In the genomic region with DNA sequence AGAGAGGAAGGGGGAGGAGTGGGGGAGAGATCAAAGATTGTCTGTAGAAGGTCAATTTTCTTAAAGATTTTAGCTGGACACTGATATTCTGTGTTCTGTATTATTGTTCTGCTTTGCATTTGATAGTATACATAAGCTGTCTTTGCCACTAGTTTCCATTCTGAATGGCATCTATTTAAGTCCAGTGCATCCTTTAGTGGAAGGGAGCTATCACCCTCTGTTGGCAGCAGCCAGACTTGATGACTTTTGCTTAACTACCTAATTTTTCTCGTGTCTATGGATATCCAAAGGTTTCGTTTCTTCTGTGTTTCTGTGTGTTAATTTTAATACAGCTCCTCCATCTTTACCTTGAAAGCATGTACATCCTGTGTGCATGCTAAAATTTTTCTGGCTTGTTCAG, we compare ENCODE assay signal across 29 mouse cellular contexts.
A peak's percentile ranks its signal among the peaks of the same experiment; 100 is the strongest.
DNase-seq lines count a peak whose midpoint lies in the region; ATAC-seq and TF ChIP-seq lines count a peak whose summit lies in the region.
"Had no signal": no experiment of that assay in that cellular context is flagged by ENCODE, and none has a peak within 500 bp of the region (broad histone marks: within the 10 kb centered on the region; RNA-seq: fewer than 3 reads in every experiment).

No protein-coding gene starts in this region.

- H3K4me1 ChIP-seq in hindbrain, embryonic 16.5 days (ENCODE audit: control insufficient read depth, insufficient read depth, low read depth, low read length) = no peaks in the 10 kb centered on the region
- no peaks in the 10 kb centered on the region for H3K4me1 ChIP-seq in hindbrain, embryonic 12.5 days
- H3K4me1 ChIP-seq in CH12.LX (ENCODE audit: control insufficient read depth in 1 of 2, insufficient read depth in 2 of 2) (no peaks in the 10 kb centered on the region), MEL (ENCODE audit: control insufficient read depth in 1 of 2, insufficient read depth in 2 of 2, low read length in 2 of 2) (no peaks in the 10 kb centered on the region)
- H3K4me1 ChIP-seq: embryonic facial prominence, embryonic 13.5 days; forebrain, embryonic 12.5 days; midbrain, embryonic 13.5 days; stomach, embryonic 15.5 days had no signal

- H3K27me3 ChIP-seq in hindbrain, embryonic 16.5 days (replicated peaks; ENCODE audit: control insufficient read depth, insufficient read depth, low read length) = no peaks in the 10 kb centered on the region
- no peaks in the 10 kb centered on the region for H3K27me3 ChIP-seq in hindbrain, embryonic 12.5 days
- no peaks in the 10 kb centered on the region for H3K27me3 ChIP-seq in CH12.LX (replicated peaks)
- H3K27me3 ChIP-seq in MEL (ENCODE audit: control insufficient read depth in 1 of 2, insufficient read depth in 2 of 2, low read length in 2 of 2) = no peaks in the 10 kb centered on the region
- H3K27me3 ChIP-seq: embryonic facial prominence, embryonic 13.5 days; forebrain, embryonic 12.5 days; hindbrain, embryonic 13.5 days; midbrain, embryonic 13.5 days; stomach, embryonic 15.5 days had no signal

- ATAC-seq in hindbrain, embryonic 16.5 days = 0 out of 2 replicates have a peak, but pooled peaks have one; percentile 60
- no peak for ATAC-seq in hindbrain, embryonic 12.5 days (ENCODE audit: low FRiP score)
- ATAC-seq: midbrain, embryonic 13.5 days; Patski had no signal

- TF ChIP-seq CTCF in left cerebral cortex, adult 2 months (IDR thresholded peaks at IDR 0.05) = peak; percentile 18
- TF ChIP-seq CTCF in CH12.LX (conservative IDR thresholded peaks at IDR 0.05 in 1 of 2, IDR thresholded peaks at IDR 0.05 in 1 of 2; ENCODE audit: low read depth in 2 of 2, low read length in 2 of 2) (0 out of 4 replicates have a peak, but pooled peaks of 1 of the 2 experiments have one; percentile 4), MEL (IDR thresholded peaks at IDR 0.05 in 2 of 3, conservative IDR thresholded peaks at IDR 0.05 in 1 of 3; ENCODE audit: control insufficient read depth in 1 of 3, insufficient read depth in 1 of 3, low read depth in 2 of 3, low read length in 3 of 3, poor library complexity in 1 of 3, severe bottlenecking in 1 of 3) (no peak)

- in situ Hi-C loops in CH12.LX (cut with MboI; ENCODE audit: low pct_ligation_motif_present, low pct_unique_long_range_greater_than_20kb, low sequenced_read_pairs) = no loop called here

- dilution Hi-C loops in CH12.LX (cut with MboI; ENCODE audit: extremely low pct_ligation_motif_present, extremely low pct_unique_long_range_greater_than_20kb, low sequenced_read_pairs) = no loop called here

- H3K27ac ChIP-seq in hindbrain, embryonic 16.5 days (ENCODE audit: low read depth, low read length) = no peak overlapping the region
- H3K27ac ChIP-seq in hindbrain, embryonic 12.5 days = no peak overlapping the region
- H3K27ac ChIP-seq in left cerebral cortex, adult 2 months = no peak overlapping the region
- no peak overlapping the region for H3K27ac ChIP-seq in CH12.LX (ENCODE audit: insufficient read depth, low read depth)
- no peak overlapping the region for H3K27ac ChIP-seq in MEL (ENCODE audit: control insufficient read depth, low read depth, low read length)
- H3K27ac ChIP-seq: embryonic facial prominence, embryonic 13.5 days; forebrain, embryonic 12.5 days; gastrocnemius, adult 2 months; hindbrain, embryonic 13.5 days; liver, embryonic 14.5 days; midbrain, embryonic 13.5 days; stomach, embryonic 15.5 days had no signal

- H3K79me2 ChIP-seq in CH12.LX (replicated peaks; ENCODE audit: control insufficient read depth, extremely low read depth, insufficient read depth, poor library complexity, severe bottlenecking) (no peaks in the 10 kb centered on the region), MEL (ENCODE audit: control insufficient read depth, insufficient read depth, low read length, poor library complexity) (no peaks in the 10 kb centered on the region)

- no peak overlapping the region for H3K4me2 ChIP-seq in hindbrain, embryonic 16.5 days (ENCODE audit: low read length)
- H3K4me2 ChIP-seq in hindbrain, embryonic 12.5 days (replicated peaks) = no peak overlapping the region
- no peak overlapping the region for H3K4me2 ChIP-seq in CH12.LX (ENCODE audit: insufficient read depth, low read depth, poor library complexity, severe bottlenecking)
- H3K4me2 ChIP-seq: embryonic facial prominence, embryonic 13.5 days; forebrain, embryonic 12.5 days; hindbrain, embryonic 13.5 days; midbrain, embryonic 13.5 days; stomach, embryonic 15.5 days had no signal

- H3K9me3 ChIP-seq in hindbrain, embryonic 16.5 days (ENCODE audit: control insufficient read depth, low read length) = no peaks in the 10 kb centered on the region
- no peaks in the 10 kb centered on the region for H3K9me3 ChIP-seq in hindbrain, embryonic 12.5 days (replicated peaks)
- H3K9me3 ChIP-seq in CH12.LX (replicated peaks; ENCODE audit: low read length) = no peaks in the 10 kb centered on the region
- no peaks in the 10 kb centered on the region for H3K9me3 ChIP-seq in MEL (replicated peaks; ENCODE audit: insufficient read depth, low read length)
- H3K9me3 ChIP-seq: embryonic facial prominence, embryonic 13.5 days; forebrain, embryonic 12.5 days; hindbrain, embryonic 13.5 days; megakaryocyte, embryonic 14.5 days; midbrain, embryonic 13.5 days; stomach, embryonic 15.5 days had no signal

- TF ChIP-seq RAD21 in CH12.LX (IDR thresholded peaks at IDR 0.05; ENCODE audit: low read depth, low read length) (peak; percentile 6), MEL (IDR thresholded peaks at IDR 0.05; ENCODE audit: low read depth, low read length) (no peak; the same call in none of the 2 replicates)

- no peaks in the 10 kb centered on the region for H3K36me3 ChIP-seq in hindbrain, embryonic 16.5 days (ENCODE audit: control insufficient read depth, insufficient read depth, low read length)
- H3K36me3 ChIP-seq in hindbrain, embryonic 12.5 days = no peaks in the 10 kb centered on the region
- no peaks in the 10 kb centered on the region for H3K36me3 ChIP-seq in CH12.LX (replicated peaks in 1 of 2; ENCODE audit: control insufficient read depth in 1 of 2, insufficient read depth in 1 of 2, low read length in 1 of 2)
- H3K36me3 ChIP-seq in MEL (ENCODE audit: control insufficient read depth in 1 of 2, insufficient read depth in 2 of 2, low read length in 2 of 2) = no peaks in the 10 kb centered on the region
- H3K36me3 ChIP-seq: embryonic facial prominence, embryonic 13.5 days; forebrain, embryonic 12.5 days; hindbrain, embryonic 13.5 days; midbrain, embryonic 13.5 days; stomach, embryonic 15.5 days had no signal

- no peak overlapping the region for H3K9ac ChIP-seq in hindbrain, embryonic 16.5 days (ENCODE audit: low read depth, low read length)
- no peak overlapping the region for H3K9ac ChIP-seq in hindbrain, embryonic 12.5 days
- H3K9ac ChIP-seq in CH12.LX (ENCODE audit: insufficient read depth, low read depth) = no peak overlapping the region
- H3K9ac ChIP-seq in MEL (ENCODE audit: control insufficient read depth, low read depth, low read length, poor library complexity, severe bottlenecking) = no peak overlapping the region
- H3K9ac ChIP-seq: embryonic facial prominence, embryonic 13.5 days; forebrain, embryonic 12.5 days; hindbrain, embryonic 13.5 days; liver, embryonic 14.5 days; midbrain, embryonic 13.5 days; stomach, embryonic 15.5 days had no signal

- 84% methylated on average over 2 of the region's 2 CpGs for WGBS in hindbrain, embryonic 16.5 days
- 86% methylated on average over 2 of the region's 2 CpGs for WGBS in hindbrain, embryonic 12.5 days

- no peak for DNase-seq in left cerebral cortex, adult 2 months (ENCODE audit: extremely low spot score in 1 of 2, low spot score in 2 of 2)
- no peak for DNase-seq in left cerebral cortex, adult 9 months (ENCODE audit: low spot score in 2 of 2)
- DNase-seq in CH12.LX (ENCODE audit: extremely low read depth) (no peak), MEL (ENCODE audit: low read depth, low spot score) (no peak), MN1 (ENCODE audit: low spot score) (no peak)
- DNase-seq in heart, postnatal 4 days = no peak
- DNase-seq: adrenal gland, postnatal 10 days; B cell, adult 2 months; cerebellum, adult 11-12 months; cerebellum, adult 9-11 months; gastrocnemius, adult 2 months; kidney, adult 9 months; kidney, postnatal 14 days; layer of hippocampus, postnatal 36 days; liver; lung, adult 2 months; lung, postnatal 4 days; right cerebral cortex, postnatal 25 days; thymus, postnatal 14 days had no signal

- TF ChIP-seq POLR2A in CH12.LX (IDR thresholded peaks at IDR 0.05; ENCODE audit: low read depth, low read length) = no peak
- TF ChIP-seq POLR2A in MEL (IDR thresholded peaks at IDR 0.05; ENCODE audit: control insufficient read depth in 1 of 2, insufficient read depth in 1 of 2, low read depth in 1 of 2, low read length in 2 of 2, poor library complexity in 1 of 2) = no peak

- no peak for TF ChIP-seq EP300 in CH12.LX (IDR thresholded peaks at IDR 0.05; ENCODE audit: low read length)
- TF ChIP-seq EP300 in MEL (IDR thresholded peaks at IDR 0.05; ENCODE audit: low read depth in 1 of 2, low read length in 2 of 2) = no peak

- H3K4me3 ChIP-seq in hindbrain, embryonic 16.5 days (ENCODE audit: low read length) = no peak overlapping the region
- no peak overlapping the region for H3K4me3 ChIP-seq in hindbrain, embryonic 12.5 days
- H3K4me3 ChIP-seq in left cerebral cortex, adult 2 months = no peak overlapping the region
- H3K4me3 ChIP-seq in CH12.LX (replicated peaks in 1 of 3; ENCODE audit: low read depth in 2 of 3, low read length in 2 of 3, poor library complexity in 1 of 3) = no peak overlapping the region
- H3K4me3 ChIP-seq in MEL (ENCODE audit: control insufficient read depth in 1 of 2, insufficient read depth in 1 of 2, low read depth in 2 of 2, low read length in 2 of 2) = no peak overlapping the region
- H3K4me3 ChIP-seq: embryonic facial prominence, embryonic 13.5 days; forebrain, embryonic 12.5 days; gastrocnemius, adult 2 months; hindbrain, embryonic 13.5 days; megakaryocyte, embryonic 14.5 days; midbrain, embryonic 13.5 days; stomach, embryonic 15.5 days had no signal

- intact Hi-C loops in left cerebral cortex, adult 2 months (cut with DNase I) = no loop called here

TF ChIP-seq in CH12.LX, 34 proteins besides CTCF, POLR2A, EP300 and RAD21 (continues in another document):
- no peak for TF ChIP-seq JUN (IDR thresholded peaks at IDR 0.05; ENCODE audit: insufficient read depth, low read depth, low read length)
- no peak for TF ChIP-seq USF1 (IDR thresholded peaks at IDR 0.05; ENCODE audit: low read depth, low read length)
- no peak for TF ChIP-seq GABPA (IDR thresholded peaks at IDR 0.05; ENCODE audit: insufficient replicate concordance, low read depth, low read length)
- no peak for TF ChIP-seq USF2 (conservative IDR thresholded peaks at IDR 0.05; ENCODE audit: low read depth, low read length)
- TF ChIP-seq NELFE (IDR thresholded peaks at IDR 0.05; ENCODE audit: low read depth, low read length) = no peak

TF ChIP-seq in MEL, 35 proteins besides CTCF, POLR2A, EP300 and RAD21 (continues in another document):
- TF ChIP-seq CHD2 (IDR thresholded peaks at IDR 0.05; ENCODE audit: low read length) (no peak), MAFK (IDR thresholded peaks at IDR 0.05; ENCODE audit: borderline replicate concordance, low read depth, low read length) (no peak), ELF1 (IDR thresholded peaks at IDR 0.05; ENCODE audit: low read depth, low read length) (no peak), BHLHE40 (IDR thresholded peaks at IDR 0.05; ENCODE audit: borderline replicate concordance, low read depth, low read length) (no peak), GABPA (IDR thresholded peaks at IDR 0.05; ENCODE audit: low read depth, low read length) (no peak)
